Mouse (Mus musculus) left cerebral cortex, postnatal 4 days (tissue): ENCODE measurements around the gene March1. TPM values are rescaled to one million over a fixed set of nuclear protein-coding genes. Genes with fewer than 3 reads are reported as not detected.
A peak's percentile ranks its signal among the peaks of the same experiment; 100 is the strongest.

Source experiments
- DNase-seq: peaks from one replicate; pipeline ENCODE4 v3.0.0-alpha.2; 2022
- intact Hi-C: fragments of 180-260 bp; cut with DNase I; formaldehyde crosslinking; loops from one replicate; pipeline ENCODE4 v1.15.1; 2025
- total RNA-seq, 2 experiments: library from RNA; stranded (reverse); gene quantifications; 2 replicates each; pipeline ENCODE4 v1.2.3; 2021

The March1 gene
- total RNA-seq, 2 experiments from 2014 or later: 87.9 to 88.4 TPM

DNA sequence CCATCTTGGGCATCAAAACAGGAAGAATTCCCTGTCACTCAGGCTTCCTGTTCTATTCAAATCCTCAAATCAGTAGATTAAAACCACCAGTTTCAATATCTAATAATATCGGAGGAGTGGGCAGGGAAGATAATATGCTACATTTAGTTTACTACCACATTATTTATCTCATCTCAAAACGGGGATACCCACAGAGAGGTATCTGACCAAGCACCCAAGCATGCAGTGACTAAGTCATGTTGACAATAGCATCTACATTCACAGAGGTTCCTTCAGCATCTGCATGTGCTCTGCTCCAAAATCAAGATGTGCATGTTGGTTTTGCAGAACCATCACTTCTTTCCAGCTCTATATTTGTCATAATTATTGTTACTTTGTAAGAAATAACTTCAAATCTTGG is 364.3 kb downstream of the March1 start:
- intact Hi-C loops: no loop called here
- DNase-seq: no peak

DNA sequence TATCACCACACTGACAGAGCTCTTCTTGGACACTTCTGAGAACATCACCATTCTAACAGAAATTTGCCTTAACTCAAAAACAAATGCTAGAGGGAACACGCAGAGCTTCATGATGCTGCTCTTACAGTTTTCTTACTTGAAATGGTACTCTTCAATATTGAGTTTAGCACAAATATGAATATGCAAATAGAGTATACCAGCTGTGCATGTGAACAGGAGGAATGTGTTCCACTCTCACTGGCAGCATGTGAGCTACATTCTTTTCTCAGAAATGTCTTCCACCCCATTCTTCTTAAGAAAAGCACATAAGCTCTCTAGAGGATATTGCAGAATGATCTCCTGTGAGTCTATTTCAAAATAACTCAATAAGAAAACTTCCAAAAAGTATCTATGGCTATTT is 370.0 kb downstream of the March1 start:
- intact Hi-C loops: no loop called here
- DNase-seq: no peak

DNA sequence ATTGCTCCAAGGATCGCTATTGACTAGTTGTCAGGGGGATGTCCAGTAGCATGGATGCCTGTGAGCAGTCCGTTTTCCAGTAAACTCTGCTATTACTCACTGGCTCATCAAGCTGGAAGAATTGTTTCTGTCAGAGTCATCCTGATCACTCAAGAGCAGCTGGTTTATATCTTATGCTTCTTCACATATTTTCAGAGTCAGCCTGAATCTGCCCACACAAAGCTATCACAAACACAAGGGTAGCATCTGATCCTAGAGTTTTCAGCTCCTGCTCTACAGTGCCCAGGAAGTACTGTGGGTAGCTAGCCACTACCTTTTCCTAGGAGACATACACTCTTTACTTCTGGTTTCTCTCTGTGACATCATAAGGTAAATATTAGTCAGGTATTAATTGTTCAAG is 405.1 kb downstream of the March1 start:
- intact Hi-C loops: no loop called here
- no peak for DNase-seq

DNA sequence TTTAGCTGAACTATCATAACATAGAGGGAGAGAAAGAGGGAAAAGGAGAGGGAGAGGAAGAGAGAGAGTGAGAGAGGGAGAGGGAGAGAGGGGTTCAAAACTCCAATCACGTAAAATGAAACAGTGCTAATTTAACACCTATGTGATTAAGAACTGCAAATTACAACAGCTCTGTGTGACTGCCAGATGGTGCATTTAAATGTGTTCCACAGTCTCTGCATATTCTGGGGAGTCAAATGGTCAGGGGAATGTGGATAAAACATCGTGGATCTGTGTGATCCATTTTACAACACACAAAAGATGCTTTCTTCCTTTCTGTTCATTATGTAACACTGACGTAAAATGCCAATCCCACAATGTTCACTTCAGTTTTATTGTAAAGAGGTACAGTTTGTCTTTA is 416.0 kb downstream of the March1 start:
- DNase-seq: no peak

DNA sequence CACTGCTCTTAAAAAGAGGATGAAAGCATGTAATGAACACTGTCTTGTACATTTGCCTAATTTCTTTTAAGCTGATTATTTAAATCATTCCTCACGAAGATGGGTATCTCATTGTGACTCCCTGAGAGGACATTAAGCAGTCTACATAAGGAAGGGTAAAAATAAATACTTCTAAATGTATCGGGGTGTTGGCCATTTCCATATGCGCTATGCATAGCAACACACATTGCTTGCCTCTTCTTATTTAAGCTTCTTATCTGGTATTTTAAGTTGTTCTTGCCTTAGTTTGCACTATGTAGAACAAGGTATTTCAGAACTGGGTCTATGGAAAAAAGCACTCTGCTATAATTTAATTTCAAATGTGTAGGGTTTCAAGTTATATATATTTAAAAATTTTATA is 416.7 kb downstream of the March1 start:
- intact Hi-C loops: no loop called here
- DNase-seq: no peak

More for the DNA sequence above, 416.0 kb downstream of the March1 start:
- intact Hi-C loops: no loop called here

DNA sequence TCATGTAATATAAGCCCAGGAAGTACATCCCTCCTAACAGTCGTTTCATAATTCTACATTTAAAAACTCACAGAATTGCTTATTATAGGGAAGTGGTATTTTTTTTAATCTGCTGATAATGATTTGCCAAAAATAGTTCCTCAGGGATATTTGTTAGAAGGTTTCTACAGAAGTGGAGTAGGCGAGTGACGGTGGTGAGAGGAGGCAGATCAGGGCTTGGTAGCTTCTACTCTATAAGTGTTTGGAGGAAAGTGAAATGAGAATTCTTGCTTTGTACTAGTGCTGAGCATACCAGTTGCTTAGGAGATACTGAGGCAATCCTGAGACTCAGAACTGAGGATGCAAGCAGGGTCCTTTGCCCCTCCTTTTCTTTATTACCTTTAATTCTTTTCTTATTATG is 476.5 kb downstream of the March1 start:
- intact Hi-C loops: no loop called here
- DNase-seq: no peak

DNA sequence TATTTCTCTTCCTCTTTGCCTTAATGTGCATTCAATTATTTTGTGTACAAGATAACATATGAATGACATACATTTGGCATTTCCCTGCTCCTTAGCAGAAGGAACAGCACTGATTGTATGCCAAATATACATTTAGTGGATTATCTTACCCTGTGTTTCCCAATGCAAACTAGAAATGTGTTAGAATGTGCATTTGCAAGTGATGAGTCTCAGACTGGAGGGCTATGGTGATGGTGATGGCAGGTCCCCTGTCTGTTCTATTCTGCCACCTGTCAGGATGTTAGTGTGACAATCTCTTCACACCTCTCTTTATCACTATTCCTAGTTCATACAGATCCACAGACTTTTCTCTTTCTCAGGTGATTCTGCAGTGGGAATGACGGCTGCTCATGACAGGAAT is 480.4 kb downstream of the March1 start:
- intact Hi-C loops: no loop called here
- DNase-seq: no peak

DNA sequence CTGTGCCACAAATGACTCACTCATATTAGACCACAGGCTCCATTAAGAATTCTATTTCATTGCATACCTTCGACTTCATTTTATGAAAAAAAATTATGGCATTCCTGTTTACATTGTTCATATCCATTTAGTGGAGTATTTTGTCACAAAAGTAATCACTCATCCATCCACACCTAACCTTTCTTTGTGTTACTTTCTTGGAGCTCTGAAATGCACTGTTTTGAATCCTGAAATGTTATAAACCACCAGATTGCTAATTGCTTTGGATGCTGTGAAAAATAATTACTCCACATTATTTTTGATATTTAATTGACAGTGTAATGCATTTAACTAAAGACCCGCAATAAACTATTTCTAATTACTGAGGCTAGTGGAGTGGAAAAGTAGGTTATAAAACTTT is 501.6 kb downstream of the March1 start:
- DNase-seq: no peak
- intact Hi-C loops: no loop called here

DNA sequence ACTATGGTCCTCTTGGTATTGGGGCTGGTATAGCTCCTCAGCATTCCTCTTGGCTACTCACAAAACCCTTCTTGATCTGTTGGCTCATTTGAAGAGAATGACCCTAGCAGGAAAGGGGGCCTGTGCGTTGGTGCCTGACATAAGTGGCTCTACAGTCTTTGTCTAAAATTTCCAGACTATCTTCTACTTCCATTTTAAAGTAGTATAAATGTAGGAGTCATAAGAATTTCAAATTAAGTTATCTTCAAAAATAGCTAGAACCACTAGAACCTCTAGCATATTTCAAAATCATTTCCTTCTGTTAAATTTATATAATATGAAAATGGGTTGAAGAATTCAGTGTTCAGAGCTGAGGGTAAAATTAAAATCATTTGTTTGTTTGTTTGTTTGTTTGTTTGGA is 541.9 kb downstream of the March1 start:
- no peak for DNase-seq
- intact Hi-C loops: no loop called here

DNA sequence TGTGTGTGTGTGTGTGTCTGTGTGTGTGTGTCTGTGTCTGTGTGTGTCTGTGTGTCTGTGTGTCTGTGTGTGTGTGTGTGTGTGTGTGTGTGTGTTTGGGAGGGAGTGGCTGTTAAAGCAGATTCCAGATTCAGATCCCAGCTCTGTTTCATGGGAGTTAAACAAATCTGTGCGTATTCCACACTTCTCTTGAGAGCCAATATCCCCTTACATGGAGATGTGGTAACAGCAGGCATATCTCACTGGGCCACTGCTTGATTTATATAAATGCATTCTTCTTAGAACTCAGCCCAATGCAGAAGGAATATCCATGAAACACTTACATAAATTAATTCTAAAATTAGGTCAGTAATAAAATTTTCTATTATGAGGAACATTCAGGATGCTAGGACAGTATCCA is 549.1 kb downstream of the March1 start:
- intact Hi-C loops: no loop called here
- no peak for DNase-seq

DNA sequence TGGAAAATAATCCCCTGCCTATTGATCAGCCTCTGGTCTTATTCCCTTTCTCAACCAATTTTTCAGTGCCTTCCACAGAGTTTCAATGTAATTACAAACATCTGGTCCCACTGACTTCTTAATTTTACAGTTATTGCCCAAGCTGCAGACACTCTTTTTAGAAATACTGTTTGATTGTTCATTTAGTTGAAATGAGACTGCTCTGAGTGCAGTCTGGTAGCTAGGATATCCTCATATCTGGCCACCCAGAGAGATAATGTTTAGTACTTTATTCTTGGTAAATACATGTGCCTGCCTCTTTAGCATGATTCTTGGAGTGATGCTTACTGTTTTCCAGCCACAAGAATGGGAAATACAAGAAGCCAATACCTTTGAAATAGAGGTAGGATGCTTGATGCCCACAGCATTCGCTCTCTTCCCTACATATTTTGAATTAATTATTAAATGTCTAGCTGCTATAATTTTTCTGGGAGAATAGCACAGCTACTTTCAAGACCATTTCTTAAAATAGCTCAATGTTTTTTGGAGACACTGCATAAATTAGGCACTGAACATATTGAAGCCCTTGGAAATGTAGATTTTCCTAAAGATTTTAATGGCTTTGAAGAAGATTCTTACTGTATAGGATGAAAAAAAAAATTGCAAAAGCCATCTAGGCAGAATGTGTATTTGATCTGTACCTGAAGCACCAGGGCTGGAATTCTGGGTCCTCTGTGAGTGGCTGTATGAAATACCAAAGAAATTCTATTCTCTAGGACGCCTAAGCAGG is 549.9 kb downstream of the March1 start:
- intact Hi-C loops: no loop called here
- DNase-seq: no peak

DNA sequence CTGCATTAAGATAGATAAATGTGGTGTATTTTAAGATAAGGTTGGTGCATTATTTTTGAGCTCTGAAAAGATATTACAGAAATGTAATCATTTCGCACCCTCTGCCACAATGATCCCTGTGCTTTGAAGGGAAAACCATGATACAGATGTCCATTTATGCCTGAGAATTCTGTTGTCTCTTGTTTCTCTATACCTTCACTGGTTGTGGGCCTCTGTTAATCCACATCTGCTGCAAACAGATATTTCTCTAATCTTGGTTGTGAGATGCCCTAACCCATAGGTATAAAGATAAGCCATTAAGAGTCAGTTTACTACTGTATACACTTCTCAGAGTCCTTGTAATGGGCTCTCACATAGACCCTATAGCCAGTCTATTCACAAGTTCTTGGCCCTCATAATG is 561.6 kb downstream of the March1 start:
- intact Hi-C loops: no loop called here

DNA sequence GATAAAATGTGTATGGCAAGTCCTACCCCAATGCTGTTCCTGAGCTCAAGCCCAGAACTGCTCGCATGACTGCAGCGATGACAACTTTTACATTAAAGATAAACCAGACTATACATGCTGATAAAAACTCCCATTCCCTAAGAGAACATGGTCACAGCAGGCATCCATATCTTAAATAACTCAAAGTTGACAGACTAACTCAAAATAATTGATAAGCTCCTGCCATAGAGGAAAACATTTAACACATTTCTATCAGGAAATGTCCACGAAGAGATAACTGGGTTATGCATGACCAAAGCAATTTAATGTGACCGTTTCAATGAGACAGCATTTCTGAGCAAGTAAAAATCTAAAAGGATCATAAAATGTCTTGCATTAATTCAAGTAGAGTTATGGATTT is 563.6 kb downstream of the March1 start:
- intact Hi-C loops: no loop called here
- no peak for DNase-seq

More for the DNA sequence above, 561.6 kb downstream of the March1 start:
- no peak for DNase-seq

DNA sequence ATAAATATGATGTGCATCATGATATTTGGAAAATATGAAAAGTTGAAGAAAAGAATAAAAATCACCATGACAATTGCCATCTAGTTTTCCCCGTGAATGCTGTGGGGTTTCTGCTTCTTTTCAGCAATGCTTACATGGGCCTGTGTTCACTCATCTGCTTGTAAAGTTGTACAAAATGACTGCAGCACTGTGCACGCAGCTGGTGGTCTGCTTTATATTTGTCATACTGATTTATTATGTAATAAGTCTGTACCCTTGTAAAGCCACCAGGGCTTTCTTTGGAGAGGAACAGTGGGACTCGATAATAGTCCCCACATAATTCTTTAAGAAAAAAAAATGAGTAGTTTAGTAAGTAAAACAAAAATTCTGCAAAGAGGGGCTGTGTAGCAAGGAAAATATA is 564.6 kb downstream of the March1 start:
- intact Hi-C loops: no loop called here
- DNase-seq: no peak

DNA sequence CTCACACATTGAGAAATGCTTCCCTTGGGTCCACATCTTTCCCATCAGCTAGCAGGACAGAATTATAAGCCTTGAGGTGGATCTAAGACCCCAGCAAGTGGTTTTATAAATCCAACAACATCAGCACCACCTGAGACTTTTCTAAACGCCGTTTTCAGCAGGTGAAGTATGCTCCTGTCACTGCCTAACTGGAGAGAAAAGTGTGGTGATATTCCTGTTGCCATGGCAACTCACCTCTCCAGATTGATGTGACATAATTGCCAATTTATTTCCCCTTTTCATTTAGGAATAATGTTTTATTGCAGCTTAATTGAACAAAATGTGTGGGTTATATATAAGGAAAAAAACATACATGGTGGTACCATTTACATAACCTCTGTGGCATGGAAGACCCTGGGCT is 565.8 kb downstream of the March1 start:
- intact Hi-C loops: no loop called here
- DNase-seq: no peak

DNA sequence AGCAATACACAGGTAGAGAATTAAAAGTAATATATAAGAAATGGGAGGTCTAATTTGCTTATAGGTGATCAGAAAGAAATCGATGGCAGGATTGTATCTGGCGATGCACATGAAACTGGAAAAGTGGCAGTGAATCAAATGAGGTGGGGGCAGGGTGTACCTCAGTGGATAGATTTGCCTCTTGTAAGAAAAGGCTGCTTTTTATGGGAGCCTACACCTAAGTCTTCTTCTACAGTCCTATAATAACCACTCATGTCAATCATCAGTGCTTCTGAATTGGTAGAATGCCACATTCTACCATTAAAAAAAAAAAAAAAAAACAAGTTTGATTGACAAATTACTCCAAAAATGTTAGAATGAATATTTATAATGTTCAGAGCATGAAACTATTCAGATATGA is 567.5 kb downstream of the March1 start:
- intact Hi-C loops: no loop called here
- no peak for DNase-seq

DNA sequence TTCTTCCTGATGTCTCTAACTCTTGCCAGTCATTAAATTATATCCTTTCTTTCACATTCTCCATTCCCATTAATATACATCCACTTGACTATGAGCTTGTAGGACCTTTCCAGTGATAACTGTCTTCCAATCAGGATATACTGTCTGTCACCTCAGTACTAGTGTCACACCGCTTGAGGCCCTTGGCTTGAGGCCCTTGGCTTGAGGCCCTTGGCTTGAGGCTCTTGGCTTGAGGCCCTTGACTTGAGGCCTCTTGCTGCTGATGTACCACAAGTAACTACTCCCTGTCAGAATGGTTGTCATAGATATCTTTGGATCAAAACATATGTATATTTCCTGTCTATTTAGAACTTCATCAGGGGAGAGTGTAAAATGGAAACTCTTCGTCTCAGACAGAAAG is 576.7 kb downstream of the March1 start:
- intact Hi-C loops: no loop called here
- peak; percentile 69 for DNase-seq

DNA sequence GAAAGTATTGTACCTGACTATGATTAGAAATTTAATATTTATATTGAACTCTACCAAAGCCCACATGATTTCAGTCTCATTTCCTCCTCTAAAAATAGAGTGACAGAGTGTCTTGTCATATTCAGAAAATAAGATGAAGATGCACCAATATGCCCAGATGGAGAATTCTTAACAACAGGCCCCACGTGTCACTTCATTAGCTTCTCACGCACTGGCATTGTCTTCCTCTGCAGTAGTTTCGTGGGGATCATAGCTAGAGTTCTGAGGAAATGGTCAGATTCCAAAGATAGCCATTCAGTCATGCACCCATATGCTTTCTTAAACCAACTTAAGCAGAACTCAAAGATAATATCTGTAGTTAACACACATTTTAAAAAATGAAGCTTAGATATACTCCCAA is 582.5 kb downstream of the March1 start:
- no peak for DNase-seq
- intact Hi-C loops: no loop called here

DNA sequence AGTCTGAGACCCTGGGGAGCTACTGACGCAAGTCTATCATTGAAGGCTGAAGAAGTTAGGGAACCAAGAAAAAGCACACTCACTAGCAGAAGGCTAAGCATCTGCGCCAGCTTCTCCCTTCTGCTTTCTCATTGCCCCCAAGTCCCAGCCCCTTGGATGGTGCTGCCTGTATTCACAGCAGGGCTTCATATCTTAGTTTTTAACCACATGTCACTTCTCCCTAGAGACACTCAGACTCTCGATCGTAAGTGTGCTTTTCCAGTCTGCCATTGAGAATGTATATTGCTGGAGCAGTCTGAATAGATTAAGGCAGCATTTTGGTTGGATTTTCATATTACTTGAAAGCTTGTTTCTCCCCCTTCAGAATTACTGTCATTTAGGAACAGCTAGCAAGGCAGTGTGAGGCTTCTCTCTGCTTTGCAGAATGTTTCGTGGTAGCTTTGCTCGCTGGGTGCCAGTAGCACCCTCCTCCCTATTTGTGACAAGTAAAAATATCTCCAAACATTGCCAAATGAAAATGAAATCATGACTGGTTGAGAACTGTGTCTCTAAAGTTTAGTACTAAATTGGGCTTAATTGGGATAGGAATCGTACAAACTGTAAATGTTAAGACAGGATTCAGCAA is 586.2 kb downstream of the March1 start:
- no peak for DNase-seq

DNA sequence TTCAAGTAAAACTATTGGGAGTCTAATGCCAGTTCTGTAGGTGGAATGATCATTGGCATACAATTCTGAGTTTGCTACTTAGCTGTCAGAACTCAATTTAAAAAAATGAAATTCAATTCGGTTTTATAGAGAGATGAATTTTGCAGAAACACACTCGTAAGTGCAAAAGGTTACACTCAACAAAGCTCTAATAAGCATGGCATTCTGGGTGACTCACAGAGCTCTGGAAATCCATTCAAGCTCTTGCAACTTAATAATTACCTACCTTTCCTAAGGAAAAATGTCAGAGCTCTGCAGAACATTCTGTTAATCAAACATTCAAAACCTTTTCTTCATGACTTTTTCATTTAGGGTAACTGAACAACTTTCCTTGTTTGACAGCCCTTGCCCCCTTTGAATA is 591.9 kb downstream of the March1 start:
- intact Hi-C loops: no loop called here
- no peak for DNase-seq

More for the DNA sequence above, 586.2 kb downstream of the March1 start:
- intact Hi-C loops: no loop called here

DNA sequence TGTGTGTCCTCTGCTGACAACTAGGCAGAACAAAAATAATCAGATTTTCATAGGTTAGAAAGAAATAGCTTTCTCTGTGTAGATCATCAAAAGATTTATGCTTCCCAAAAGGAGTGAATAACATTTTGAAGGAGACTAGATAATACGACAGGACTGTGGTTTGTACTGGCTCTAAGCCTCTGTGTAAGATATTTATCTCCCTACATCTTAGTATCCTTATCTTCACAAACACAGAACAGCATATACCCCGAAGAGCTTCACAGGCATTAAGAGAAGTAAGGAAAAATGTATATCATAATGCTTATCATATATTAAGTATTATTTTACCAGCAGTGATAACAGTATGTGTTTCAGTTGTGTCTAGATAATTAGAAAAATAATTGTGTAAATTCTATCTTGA is 592.6 kb downstream of the March1 start:
- intact Hi-C loops: no loop called here

DNA sequence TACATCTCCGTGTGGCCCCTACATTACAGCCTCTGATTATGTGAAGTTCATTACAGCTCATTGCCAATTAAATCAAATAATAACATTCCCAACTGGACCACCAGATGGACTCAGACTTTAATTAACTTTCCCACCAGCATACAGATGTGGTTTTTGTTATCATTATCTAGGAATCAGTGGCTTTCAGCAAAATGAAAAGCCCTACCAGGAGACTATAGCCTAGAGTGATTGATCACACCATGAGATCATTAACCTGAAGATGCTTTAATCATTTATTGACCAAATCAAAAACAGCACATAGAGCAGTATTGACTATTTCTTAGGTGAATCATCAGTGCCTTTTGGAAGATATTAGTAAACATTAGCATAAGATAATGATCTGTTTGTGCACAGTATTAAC is 602.3 kb downstream of the March1 start:
- intact Hi-C loops: loop anchor here (2.0 kb wide), 1 partner anchor 65 kb away; no protein-coding TSS in a partner anchor
- no peak for DNase-seq

More for the DNA sequence above, 592.6 kb downstream of the March1 start:
- no peak for DNase-seq

DNA sequence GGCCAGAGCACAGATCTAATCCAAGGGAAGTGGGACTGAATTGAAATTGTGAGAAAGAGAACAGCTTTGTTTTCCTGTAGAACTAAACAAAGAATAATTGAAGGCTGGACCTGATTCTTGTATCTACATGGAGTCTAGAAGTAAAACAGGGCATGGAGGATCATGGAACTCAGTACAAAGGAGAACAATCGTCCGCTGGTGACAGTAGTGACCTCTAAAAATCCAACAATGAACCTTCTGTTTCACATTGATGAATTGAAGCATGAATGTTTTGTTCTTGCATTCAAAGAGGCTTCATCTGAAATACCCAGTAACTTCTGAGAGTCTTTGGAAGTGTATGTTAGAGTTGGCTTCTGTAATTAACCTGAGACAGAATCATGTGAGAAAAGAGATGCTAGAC is 612.2 kb downstream of the March1 start:
- intact Hi-C loops: no loop called here
- DNase-seq: no peak
